Mouse (Mus musculus): ENCODE results near the gene Polr2f.
A peak's percentile ranks its signal among the peaks of the same experiment; 100 is the strongest.

Gene Polr2f

DNA sequence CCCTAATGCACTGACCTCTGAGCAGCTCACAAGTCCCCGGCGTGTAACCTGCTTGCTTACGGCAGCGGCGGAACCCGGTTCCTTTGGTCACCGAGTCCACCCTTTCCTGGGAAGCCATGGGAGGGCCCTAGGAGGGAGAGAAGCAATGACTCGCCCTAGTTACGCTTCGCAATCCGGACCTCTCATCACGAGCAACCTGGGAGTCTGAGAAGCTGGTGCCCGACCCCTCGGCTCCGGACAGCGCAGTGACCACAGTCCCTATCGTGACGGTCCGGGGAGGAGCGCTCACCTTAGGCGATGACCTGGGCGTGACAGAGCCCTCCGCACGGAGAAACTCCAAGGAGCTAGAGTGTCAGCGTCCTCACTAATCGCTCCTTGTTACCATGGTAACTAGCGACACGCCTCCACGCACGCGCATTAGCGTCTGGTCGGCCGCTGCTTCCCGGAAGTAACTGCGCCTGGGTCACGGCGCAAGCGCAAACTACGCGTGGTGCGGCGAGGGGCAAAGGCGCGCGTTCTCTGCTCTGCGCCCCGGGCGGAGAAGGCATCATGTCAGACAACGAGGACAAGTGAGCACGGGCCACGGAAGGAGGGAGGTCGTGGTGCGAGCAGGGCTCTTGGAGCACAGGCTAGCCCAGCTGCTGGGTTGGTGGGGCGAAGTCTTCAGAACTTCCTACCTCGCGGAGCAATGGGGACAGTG lies at the start of gene Polr2f, which contains the start of gene 1700088E04Rik:
TSS of gene Polr2f (plus strand) at position 144 of the 700 bp plus-strand sequence.
TSS of gene 1700088E04Rik (minus strand) at position 388 of the 700 bp plus-strand sequence.
- DNase-seq: peak; percentile 87 to 91

DNA sequence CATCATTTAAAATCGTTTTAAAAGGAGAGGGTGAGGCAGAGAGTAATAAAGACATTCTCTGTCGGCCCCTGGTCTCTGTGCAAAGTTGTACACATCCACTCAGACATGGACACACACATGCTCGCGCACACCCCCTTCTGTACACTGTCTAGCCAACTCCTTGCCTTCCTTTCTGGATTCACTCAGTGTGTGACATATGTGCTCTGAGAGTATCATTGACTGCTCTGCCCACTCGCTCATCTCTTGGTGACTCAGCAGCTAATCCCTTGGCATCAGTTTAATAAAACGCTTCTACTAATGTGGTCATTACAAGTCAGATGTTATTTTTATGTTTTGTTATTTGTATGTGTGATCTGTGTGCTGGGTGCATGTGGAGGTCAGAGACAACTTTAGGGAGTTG lies 48.5 kb upstream of the Polr2f start:
- no peak for DNase-seq

DNA sequence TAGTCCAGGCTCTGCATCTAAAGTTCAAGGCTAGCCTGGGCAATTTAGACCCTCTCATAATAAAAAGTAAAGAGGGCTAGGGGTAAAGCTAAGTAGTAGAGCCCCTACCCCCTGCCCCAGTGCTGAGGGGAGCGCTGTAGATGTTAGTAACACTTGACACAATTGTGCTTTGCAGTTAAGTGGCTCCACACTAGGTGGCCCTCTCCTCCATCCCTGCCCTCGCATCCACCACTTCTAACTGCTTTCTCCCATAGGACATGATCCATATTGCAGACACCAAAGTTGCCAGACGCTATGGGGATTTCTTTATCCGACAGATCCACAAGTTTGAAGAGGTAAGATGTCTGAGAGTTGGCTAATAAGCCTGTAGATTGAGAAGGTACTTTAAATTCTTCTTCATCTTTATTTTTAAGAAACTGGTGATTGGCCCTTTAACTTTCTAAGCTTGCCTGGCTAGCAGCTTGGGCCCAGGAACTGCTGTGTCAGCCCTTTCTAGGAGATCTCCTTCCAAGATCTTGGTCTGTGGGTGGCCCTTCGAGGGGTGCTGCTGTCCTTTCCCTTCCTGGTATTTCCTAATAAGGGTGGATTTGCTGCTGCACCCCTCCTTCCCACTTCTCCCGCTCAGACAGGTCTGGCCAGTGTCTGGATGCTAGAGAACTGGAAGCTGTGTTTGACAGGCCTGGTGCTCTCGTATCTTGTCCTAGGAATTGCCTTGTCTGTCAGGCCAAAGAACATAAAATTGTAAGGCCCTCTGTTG lies 47.5 kb upstream of the Polr2f start:
- no peak for DNase-seq

DNA sequence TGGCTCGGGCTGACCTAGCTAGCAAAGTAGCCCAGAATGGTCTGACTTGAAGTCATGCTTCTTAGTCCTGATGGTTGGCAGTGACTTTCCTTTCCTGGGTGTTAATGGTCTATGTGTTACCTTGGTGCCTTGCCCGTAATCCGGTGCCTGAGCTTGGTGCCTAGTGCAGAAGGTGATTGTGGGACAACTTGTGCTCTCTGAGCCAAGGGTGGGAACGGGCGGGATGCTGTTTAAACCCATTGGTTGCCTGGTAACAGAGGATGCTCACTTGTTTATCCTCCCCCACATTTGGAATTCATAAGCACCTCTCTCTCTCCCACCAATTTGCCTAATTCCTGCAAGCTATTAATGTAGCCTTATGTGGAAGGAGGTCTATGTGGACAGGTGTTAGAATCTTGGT lies 45.3 kb upstream of the Polr2f start:
- no peak for DNase-seq

DNA sequence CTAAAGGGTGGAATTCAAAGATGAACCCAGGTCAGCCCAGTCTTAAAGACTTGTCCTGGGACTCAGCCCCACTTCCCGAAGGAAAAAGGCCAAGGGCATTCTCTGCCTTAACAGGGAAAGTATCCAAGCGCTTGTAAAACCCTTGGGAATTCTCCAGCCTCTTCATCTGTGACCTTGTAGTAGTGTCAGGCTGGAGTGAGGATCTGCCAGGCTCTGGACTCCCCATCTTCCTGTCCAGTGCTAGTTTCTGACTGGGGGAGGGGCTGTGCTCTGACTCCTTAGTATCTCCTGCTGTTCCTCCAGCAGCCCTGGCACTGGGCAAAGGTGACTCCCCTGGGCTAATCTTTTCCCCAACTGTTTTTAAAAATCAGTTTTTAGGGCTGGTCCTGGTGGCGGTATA lies 44.3 kb upstream of the Polr2f start:
- DNase-seq: no peak

DNA sequence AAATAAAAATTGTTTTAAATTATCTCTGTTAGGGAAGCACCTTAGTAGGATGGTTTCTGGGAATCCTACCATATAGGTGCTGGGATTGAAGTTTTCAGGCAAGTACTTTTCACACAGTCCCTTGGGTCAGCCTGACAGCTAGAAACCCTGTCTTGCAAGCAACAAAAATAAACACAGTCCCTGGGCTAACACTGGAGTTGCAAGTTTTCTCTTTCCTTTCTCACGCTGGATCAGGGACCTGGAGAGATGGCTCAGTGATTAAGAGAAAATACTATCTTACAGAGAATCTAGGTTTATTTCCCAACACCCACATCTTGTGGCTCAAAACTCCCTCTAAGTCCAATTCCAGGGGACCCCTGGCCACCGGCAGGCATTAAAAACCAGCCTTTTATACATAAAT lies 43.7 kb upstream of the Polr2f start:
- no peak for DNase-seq

DNA sequence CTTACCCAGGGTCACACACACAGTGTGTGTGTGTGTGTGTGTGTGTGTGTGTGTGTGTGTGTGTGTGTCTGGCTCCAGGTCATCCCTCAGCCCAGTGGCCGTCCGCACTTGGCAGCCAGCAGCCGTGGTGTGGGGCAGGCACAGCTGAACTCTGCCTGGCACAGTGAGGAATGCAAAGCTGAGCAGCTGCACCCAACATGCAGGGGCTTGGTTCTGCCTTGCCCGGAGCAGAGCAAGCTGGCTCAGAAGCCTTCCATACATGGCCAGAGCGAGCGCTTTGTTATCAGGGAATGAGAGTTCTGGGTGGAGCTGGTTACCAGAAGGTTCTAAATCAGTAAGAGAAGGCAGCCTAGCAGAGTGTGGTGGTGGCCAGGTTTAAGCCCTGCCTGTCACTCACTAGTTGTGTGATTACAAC lies 43.2 kb upstream of the Polr2f start:
- no peak for DNase-seq

DNA sequence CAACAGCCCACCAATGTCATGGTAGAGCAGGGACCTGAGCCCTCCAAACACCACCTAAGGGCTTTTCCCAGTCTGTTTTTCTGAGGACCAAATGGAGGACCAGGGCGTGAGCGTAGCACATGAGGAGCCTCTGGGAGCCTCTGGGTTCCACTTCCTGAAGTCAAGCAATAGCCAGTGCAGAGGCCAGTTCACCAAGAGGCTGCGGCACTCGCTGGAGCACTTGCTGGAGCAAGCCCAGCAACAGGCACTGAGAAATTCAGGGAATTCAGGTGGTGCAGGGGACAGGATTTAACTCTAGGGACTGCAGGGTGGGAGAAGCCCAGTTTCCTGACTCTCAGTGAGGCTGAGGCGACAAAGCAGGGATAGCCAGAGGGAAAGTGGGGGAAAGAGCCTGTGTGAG lies 42.6 kb upstream of the Polr2f start:
- no peak for DNase-seq

DNA sequence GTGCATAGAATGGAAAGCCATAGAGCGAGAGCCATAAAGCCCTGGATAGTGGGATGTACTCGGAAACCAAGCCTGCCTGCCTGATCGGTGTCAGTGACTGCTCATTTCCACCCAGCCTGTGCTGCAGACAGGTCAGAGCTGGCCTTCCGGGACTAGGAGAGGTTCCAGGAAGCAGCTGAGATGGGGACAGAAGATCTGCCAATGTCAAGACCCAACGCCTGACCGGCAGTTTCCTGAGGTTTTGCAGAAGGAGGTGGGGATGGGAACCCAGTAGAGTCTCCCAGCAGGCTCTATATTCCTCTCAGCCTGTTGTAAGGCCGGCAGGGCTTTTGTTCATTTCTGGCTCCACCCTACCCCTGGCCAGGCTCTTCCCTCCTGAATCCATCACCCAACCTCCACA lies 41.9 kb upstream of the Polr2f start:
- DNase-seq: no peak

DNA sequence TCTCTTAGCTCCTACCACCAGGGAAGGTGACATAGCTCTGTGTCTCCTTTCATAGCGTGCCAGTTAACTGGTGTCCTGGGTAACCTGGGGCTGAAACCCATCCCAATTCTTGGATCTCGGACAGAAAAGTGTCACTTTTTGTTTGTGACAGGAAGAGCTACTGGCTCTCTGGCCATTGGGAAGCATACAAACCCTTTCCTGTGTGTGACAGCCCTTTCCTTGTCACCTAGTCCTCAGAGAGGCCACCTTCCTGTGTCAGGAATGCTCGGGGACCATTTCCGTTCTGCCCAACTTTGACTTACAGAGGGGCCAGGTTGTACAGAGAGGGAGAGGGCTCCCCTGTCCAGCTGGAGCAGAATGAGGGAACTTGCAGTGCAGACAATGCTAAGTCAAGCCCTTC lies 41.4 kb upstream of the Polr2f start:
- no peak for DNase-seq

DNA sequence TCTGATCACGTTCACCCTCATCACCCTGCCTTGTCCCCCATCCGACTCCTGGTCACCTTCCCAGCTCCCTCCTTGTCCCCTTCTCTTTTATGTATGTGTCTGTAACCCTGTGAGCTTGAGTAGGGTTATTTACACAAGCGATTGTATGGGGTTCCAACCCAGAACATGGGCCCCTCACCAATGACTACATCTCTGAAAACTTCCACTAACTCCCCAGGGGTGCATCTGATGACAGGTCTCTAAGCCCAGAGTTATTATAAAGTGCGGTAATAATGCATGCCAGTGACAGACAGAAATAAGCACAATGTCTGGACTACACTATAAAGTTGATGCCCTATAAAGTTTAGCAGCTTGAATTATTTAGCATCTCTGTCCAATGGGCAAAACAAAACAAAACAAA lies 40.4 kb upstream of the Polr2f start:
- no peak for DNase-seq

DNA sequence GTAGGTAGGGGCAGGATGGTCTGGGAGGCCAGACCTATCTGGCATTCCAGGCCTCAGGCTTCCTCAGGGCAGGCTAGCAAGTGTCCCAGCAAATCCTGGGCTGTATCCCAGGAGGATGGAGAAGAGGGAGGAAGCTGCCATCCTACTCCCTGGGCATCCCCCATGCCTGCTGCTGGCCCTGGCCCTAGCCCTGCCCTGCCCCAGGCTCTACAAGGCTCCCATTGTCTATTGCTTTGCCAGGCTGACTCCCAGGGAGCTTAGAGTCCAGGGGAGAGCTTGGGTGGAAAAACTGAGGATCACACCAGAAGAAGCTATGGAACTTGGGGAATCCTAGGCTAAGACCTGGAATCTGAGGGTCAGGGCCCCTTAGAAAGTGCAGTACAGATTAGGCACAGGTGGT lies 39.3 kb upstream of the Polr2f start:
- DNase-seq: no peak

DNA sequence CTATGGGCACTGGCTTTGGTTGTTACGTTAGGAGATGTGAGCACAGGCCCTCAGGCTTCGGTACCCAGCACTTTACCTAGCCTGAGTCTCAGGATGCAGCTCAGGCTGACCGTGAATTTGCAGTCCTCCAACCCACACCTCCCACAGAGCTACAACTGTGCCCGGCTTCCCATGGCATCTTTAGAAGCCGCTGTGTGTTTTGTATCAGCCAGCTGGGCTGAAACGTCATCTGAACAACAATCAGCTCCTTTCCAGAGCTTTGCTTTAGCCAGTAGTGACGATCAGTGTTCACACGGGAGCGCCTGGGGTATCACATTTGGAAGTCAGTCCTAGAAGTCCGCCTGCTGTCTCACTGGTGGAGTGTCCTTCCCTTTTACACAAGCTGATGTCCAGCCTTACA lies 37.5 kb upstream of the Polr2f start:
- DNase-seq: no peak

DNA sequence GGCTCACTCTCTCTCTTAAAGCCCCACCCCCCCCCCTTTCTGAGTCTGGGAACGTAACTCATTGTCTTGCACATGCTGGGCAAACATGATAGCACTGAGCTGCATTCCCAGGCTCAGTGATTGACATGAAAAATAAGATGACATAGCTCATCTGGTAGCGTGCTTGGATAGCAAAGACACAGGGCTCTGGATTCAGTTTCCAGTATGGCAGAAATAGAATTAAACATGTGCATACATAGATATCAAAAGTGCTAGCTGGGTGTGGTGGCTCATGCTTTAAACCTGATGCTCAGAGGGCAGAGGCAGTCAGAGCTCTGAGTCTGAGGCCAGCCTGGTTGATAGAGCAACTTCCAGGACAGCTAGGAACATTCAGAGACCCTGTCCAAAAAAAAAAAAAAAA lies 35.0 kb upstream of the Polr2f start:
- no peak for DNase-seq

DNA sequence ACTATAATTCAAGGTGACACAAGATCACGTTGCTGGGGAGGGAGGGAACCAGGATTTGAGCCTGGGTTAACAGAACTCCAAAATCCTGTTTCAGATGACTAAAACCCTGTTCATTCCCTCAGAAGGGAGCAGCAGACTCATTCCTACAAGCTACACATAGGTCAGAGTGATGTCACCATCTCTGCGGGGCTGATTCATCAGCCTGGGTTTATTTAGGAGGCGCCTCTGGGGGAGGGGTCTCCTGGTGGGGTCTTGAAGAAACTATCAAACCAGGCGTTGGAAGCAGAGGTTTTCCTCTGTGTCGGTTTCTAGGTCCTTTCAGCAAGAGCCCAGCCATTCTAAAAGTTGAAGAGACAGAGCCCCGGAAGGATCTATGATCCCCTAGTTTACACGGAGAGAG lies 32.8 kb upstream of the Polr2f start:
- no peak for DNase-seq

DNA sequence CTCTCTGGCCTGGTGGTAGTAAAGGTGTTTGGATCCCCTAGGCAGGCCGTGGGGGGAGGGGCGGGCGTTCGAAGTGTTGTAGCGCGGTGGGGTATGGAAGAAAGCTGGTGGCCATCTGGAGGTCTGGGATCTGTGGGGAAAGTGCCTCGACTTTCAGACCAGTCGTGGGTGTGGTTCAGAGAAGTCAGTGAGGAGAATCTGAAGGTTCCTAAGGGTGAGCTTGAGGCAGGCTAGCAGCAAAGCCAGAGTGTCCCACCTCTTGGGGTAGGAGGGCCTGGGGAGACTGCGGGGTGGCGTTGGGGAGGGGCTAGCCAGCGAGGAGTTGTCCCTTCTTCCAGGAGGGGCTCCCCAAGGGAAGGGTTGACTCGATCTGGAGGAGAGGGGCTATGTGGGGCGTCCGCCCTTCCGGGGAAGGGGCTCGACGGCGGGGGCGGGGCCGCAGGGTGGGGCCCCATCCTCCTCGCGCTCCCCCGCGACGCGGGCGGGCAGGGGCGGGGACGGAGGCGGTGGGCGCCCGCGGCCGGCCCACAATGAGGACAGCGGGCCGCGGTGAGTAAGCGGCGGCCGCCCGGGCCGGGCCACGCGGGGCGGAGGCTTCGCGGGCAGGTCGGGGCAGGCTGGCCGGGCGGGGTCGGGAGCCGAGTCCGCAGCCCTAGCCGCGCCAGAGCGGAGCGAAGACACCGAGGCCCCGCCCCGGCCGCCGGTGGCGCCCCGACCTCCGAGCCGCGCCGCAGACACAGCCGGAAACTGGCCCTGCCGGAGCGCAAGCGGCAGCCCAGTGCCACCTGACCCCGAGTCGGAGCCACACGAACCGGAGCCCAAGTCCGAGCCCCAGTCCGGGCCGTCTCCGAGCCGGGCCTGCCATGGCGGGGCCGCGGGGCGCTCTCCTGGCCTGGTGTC lies 32.1 kb upstream of the Polr2f start, which contains the start of gene Micall1:
TSS of gene Micall1 (plus strand) at position 478 of the 900 bp plus-strand sequence.
- DNase-seq: peak; percentile 64 to 75

DNA sequence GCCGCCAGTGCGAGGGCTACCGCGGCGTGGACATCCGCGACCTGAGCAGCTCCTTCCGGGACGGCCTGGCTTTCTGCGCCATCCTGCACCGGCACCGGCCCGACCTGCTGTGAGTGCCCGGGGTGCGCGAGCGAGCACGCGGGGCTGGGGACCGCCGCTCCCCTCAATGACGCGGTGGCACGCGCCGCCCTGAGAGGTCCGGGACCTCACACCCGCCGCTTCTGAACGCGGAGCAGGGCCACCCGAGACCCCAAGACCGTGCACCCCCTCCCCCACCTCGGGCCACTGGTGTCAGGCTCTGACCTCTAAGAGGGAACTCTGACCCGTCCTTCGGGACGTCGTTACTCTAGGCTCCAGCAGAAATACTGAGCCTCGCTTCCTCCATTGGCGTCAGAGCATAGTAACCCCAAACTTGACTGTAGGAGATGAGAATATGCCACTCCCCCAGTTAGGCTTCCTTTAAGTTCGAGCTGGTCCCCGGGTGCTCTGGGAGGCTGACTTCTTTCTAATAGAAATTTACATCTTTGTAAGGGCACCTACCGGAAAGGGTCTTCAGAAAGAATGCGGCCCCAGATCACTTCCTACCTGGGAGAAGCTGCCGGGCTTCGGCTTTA lies 31.4 kb upstream of the Polr2f start:
- DNase-seq: peak in 1 of 2 experiments; percentile 14

DNA sequence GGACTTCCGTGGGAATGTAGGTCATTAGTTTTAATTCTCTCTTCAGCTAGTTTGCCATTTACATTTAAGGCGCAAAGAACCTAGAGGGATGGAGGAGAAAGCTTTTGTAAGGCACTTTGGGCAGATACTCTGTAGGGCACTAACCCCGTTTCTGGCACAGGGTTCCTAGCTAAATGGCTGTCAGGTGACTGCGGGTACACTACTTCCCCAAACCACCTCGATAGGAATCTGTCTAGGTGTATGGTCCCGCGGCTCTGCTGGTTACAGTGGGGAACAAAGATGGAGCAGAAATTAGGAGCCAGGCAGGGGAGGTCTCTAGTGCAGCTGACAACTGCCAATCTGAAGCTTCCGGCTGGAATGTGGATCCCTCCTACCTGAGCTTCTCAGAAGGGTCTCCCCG lies 30.8 kb upstream of the Polr2f start:
- no peak for DNase-seq

DNA sequence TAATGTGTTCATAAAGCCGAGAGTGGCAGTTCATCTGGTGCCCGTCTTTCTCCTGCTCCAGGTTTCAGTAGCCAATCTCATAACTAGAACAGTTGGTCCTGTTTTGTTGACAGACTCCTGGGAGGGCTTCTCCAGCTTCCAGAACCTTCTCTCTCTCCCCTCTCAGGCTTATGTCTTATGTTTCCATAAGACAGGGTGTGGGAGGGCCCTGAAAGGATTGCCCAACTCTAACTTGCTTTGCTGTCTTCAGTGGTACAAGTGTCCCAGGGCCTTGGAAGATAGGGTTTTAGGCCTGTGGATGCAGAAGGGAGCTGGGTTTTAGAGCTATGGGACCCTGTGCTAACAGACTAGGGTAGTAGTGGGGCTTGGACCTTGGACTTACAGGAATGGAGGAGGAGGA lies 30.3 kb upstream of the Polr2f start:
- DNase-seq: no peak

DNA sequence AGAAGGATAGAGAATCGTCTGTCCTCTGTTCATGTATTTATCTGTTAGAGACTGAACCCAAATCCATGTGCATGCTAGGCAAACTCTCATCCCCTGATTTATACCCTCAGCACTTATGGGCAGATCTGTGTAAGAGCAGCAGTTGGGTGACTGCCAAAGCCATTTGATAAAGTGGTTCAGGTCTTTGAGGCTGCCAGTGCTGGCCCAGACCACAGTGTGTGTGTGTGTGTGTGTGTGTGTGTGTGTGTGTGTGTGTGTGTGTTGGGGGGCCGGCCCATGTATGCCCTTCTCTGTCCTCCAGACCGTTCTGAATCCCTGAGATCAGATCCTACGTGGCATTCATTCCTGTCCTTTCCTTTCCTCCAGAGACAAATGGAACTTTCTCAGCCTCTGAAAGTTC lies 29.0 kb upstream of the Polr2f start:
- DNase-seq: no peak

DNA sequence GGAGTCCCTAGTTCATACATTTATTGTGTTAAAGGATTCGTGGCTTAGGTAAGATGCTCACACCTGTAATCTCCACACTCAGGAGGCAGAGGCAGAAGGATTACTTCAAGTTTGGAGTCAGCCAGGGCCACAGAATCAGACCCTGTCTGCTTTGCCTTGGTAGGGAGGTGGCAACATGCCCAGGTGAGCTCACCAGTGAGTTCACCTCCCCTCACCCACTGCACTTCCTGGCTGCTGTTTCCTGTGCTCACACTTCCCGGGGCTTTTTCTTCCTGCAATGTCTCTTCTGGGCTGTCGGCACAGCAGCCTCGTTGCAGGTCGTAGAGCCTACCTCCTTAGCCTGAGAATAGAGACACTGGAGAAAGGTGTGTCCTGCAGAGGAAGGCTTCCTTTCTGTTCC lies 25.5 kb upstream of the Polr2f start:
- no peak for DNase-seq

DNA sequence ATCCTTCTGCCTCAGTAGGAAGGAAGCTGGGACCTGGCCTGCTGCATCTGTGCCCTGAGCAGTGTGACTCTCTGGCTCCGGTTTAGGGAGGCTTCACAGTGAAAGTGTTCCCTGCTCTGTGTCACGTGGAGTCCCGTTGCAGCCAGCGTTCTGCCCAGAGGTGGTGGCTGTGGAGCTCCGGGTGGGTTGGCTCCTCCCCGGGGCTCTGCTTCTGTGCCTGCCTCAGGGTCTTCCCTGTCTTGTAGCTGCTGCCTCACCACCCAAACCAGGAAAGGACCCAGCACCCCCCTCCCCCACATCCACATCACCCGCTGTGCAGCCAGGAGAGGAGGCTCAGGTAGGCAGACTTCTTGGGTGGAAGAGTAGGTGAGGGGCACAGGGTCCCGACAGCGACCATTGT lies 21.3 kb upstream of the Polr2f start:
- no peak for DNase-seq

DNA sequence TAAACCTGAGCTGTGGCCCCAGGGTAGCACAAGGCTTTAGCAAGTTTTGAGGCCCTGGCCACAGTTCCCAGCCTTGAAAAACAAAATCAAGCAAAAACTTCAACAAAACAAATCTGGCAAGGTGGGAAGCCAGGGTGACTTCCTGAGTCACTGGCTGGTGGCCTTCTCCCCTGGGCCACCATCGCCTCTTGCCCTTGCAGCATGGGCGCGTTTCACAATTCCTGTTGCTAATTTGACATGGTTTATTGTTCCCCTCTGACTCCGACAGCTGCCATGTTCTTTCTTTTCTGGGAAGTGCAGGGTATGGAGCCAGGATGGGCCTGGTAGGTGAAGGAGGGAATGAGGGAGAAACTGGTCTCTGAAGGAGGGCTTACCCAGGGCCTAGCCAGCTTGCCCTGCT lies 18.7 kb upstream of the Polr2f start:
- no peak for DNase-seq
